ENCODE assay signal across 10 mouse cellular contexts in genomic region chr5:113280138-113280856, GRCm38 (mm10). TPM values are rescaled to one million over a fixed set of nuclear protein-coding genes. Genes with fewer than 3 reads are reported as not detected.
DNase-seq lines count a peak whose midpoint lies in the region; ATAC-seq and TF ChIP-seq lines count a peak whose summit lies in the region.
"Had no signal": no experiment of that assay in that cellular context is flagged by ENCODE, and none has a peak within 500 bp of the region (broad histone marks: within the 10 kb centered on the region; RNA-seq: fewer than 3 reads in every experiment).

No protein-coding gene starts in this region.

- no peaks in the 10 kb centered on the region for H3K27me3 ChIP-seq in hindbrain, postnatal 0 days (ENCODE audit: insufficient read depth, low read length)
- H3K27me3 ChIP-seq in liver, embryonic 14.5 days (ENCODE audit: control insufficient read depth, insufficient read depth, low read length) = no peaks in the 10 kb centered on the region; the same call in 1 of the 2 replicates
- H3K27me3 ChIP-seq in neural tube, embryonic 13.5 days = peaks cover under 1% of the 10 kb centered on the region; the same call in 1 of the 2 replicates

- no peak overlapping the region; the same call in 1 of the 2 replicates for H3K4me3 ChIP-seq in hindbrain, postnatal 0 days (ENCODE audit: low read length)
- peak overlapping the region; percentile 3 to 17; a peak in 2 of 4 replicates for H3K4me3 ChIP-seq in liver, embryonic 14.5 days (ENCODE audit: insufficient read depth in 1 of 2, low read depth in 2 of 2, low read length in 2 of 2)
- H3K4me3 ChIP-seq in neural tube, embryonic 13.5 days = peak overlapping the region; percentile 5; the same call in 1 of the 2 replicates

- DNase-seq in cerebellum, adult 9-11 months = peak; percentile 57
- DNase-seq in cerebellum, adult 11 months = no peak
- peak; percentile 89 for DNase-seq in embryo, embryonic 11 days
- DNase-seq in hindbrain, postnatal 0 days (ENCODE audit: low spot score) = peak; percentile 71
- peak in 1 of 3 experiments; percentile 13 for DNase-seq in liver, embryonic 14.5 days (ENCODE audit: low read depth in 3 of 3, low spot score in 3 of 3)
- no peak for DNase-seq in frontal cortex, postnatal 25 days (ENCODE audit: low spot score in 2 of 2)
- no peak for DNase-seq in right cerebral cortex, postnatal 14 days

- H3K4me1 ChIP-seq in hindbrain, postnatal 0 days (ENCODE audit: insufficient read depth, low read length) = no peaks in the 10 kb centered on the region
- H3K4me1 ChIP-seq in liver, embryonic 14.5 days (replicated peaks; ENCODE audit: control insufficient read depth in 2 of 2, insufficient read depth in 2 of 2, low read length in 1 of 2) = no peaks in the 10 kb centered on the region
- H3K4me1 ChIP-seq in neural tube, embryonic 13.5 days (replicated peaks) = no peaks in the 10 kb centered on the region

- no peak overlapping the region for H3K27ac ChIP-seq in hindbrain, postnatal 0 days
- H3K27ac ChIP-seq in liver, embryonic 14.5 days = no peak overlapping the region
- no peak overlapping the region for H3K27ac ChIP-seq in neural tube, embryonic 13.5 days (replicated peaks)

- TF ChIP-seq CTCF in hindbrain, postnatal 0 days (IDR thresholded peaks at IDR 0.05; ENCODE audit: low read depth) = no peak
- TF ChIP-seq CTCF in liver, embryonic 14.5 days (IDR thresholded peaks at IDR 0.05; ENCODE audit: low read depth) = no peak

- no peak overlapping the region for H3K9ac ChIP-seq in hindbrain, postnatal 0 days (replicated peaks; ENCODE audit: low read length)
- H3K9ac ChIP-seq in liver, embryonic 14.5 days (replicated peaks) = no peak overlapping the region
- H3K9ac ChIP-seq in neural tube, embryonic 13.5 days = no peak overlapping the region

- 32% methylated on average over 15 of the region's 15 CpGs for WGBS in hindbrain, postnatal 0 days
- 25% methylated on average over 15 of the region's 15 CpGs for WGBS in liver, embryonic 14.5 days (ENCODE audit: insufficient replicate concordance)
- 32% methylated on average over 15 of the region's 15 CpGs for WGBS in neural tube, embryonic 13.5 days

- no peak for TF ChIP-seq EP300 in liver, embryonic 14.5 days (IDR thresholded peaks at IDR 0.05; ENCODE audit: low read depth)

- peak overlapping the region; percentile 45 for H3K4me2 ChIP-seq in hindbrain, postnatal 0 days (ENCODE audit: low read depth, low read length)
- H3K4me2 ChIP-seq in liver, embryonic 14.5 days (ENCODE audit: low read depth) = peak overlapping the region; percentile 18; the same call in 1 of the 2 replicates
- peak overlapping the region; percentile 32 for H3K4me2 ChIP-seq in neural tube, embryonic 13.5 days

- H3K36me3 ChIP-seq in hindbrain, postnatal 0 days (ENCODE audit: insufficient read depth, low read length) = peaks cover 19% of the 10 kb centered on the region
- H3K36me3 ChIP-seq in liver, embryonic 14.5 days (replicated peaks; ENCODE audit: control insufficient read depth, insufficient read depth, low read depth) = no peaks in the 10 kb centered on the region
- H3K36me3 ChIP-seq in neural tube, embryonic 13.5 days = peaks cover 83% of the 10 kb centered on the region

- peak; percentile 77 for ATAC-seq in hindbrain, postnatal 0 days
- peak; percentile 65 for ATAC-seq in liver, embryonic 14.5 days (ENCODE audit: insufficient read depth)
- peak; percentile 34; the same call in 1 of the 2 replicates for ATAC-seq in neural tube, embryonic 13.5 days (ENCODE audit: low read depth)

- no peaks in the 10 kb centered on the region for H3K9me3 ChIP-seq in hindbrain, postnatal 0 days (ENCODE audit: low read length)
- H3K9me3 ChIP-seq in liver, embryonic 14.5 days (ENCODE audit: control insufficient read depth, low read length) = no peaks in the 10 kb centered on the region
- H3K9me3 ChIP-seq in neural tube, embryonic 13.5 days = no peaks in the 10 kb centered on the region

RNA-seq across cellular contexts. Expression of gene Sgsm1, which starts 30.3 kb away (rescaled TPM):
- total RNA-seq in hindbrain, postnatal 0 days (2014; rRNA removed) = 33.4 and 43.4 TPM in 2 replicates
- polyA plus RNA-seq in hindbrain, postnatal 0 days (2015; fragmentation: Nextera tagmentation; extraction: Ambion mirVana) = 13.8 and 15.2 TPM in 2 replicates
- 1.4 and 1.5 TPM in 2 replicates for polyA plus RNA-seq in liver, embryonic 14.5 days (2012; rRNA removed)
- polyA plus RNA-seq in liver, embryonic 14.5 days (2014; fragmentation: Nextera tagmentation; extraction: Ambion mirVana) = 0.86 and 1.4 TPM in 2 replicates
- polyA plus RNA-seq in neural tube, embryonic 13.5 days (2015; fragmentation: Nextera tagmentation; extraction: Ambion mirVana) = 13.0 and 16.5 TPM in 2 replicates

RNA-seq across cellular contexts. Expression of gene Tmem211, which starts 53.6 kb away (rescaled TPM):
- total RNA-seq in hindbrain, postnatal 0 days (2014; rRNA removed) = 0.16 TPM in 1 of 2 replicates, not detected in the other
- 0.10 TPM in 1 of 2 replicates, not detected in the other for polyA plus RNA-seq in hindbrain, postnatal 0 days (2015; fragmentation: Nextera tagmentation; extraction: Ambion mirVana)
- polyA plus RNA-seq in liver, embryonic 14.5 days (2012; rRNA removed) = not detected in 2 replicates
- not detected in 2 replicates for polyA plus RNA-seq in liver, embryonic 14.5 days (2014; fragmentation: Nextera tagmentation; extraction: Ambion mirVana)
- polyA plus RNA-seq in neural tube, embryonic 13.5 days (2015; fragmentation: Nextera tagmentation; extraction: Ambion mirVana) = 0.14 TPM in 1 of 2 replicates, not detected in the other
- polyA plus RNA-seq: cortical plate, adult 2 months; testis, adult 2 months had no signal

RNA-seq across cellular contexts. Expression of gene 2900026A02Rik, which starts 59.3 kb away (rescaled TPM):
- 9.2 and 10.6 TPM in 2 replicates for total RNA-seq in hindbrain, postnatal 0 days (2014; rRNA removed)
- polyA plus RNA-seq in hindbrain, postnatal 0 days (2015; fragmentation: Nextera tagmentation; extraction: Ambion mirVana) = 2.5 and 3.1 TPM in 2 replicates
- polyA plus RNA-seq in liver, embryonic 14.5 days (2012; rRNA removed) = 1.1 and 1.2 TPM in 2 replicates
- 0.63 and 0.68 TPM in 2 replicates for polyA plus RNA-seq in liver, embryonic 14.5 days (2014; fragmentation: Nextera tagmentation; extraction: Ambion mirVana)
- 2.6 and 3.4 TPM in 2 replicates for polyA plus RNA-seq in neural tube, embryonic 13.5 days (2015; fragmentation: Nextera tagmentation; extraction: Ambion mirVana)

Comparison
In these comparisons a context has a peak if more than half of its experiments do, and no peak if none do; other contexts are left out.
1. DNase-seq: peak in cerebellum, adult 9-11 months (single experiment), embryo, embryonic 11 days (single experiment) and hindbrain, postnatal 0 days (single experiment); none in cerebellum, adult 11 months (single experiment), frontal cortex, postnatal 25 days (0 of 2) and right cerebral cortex, postnatal 14 days (single experiment).
2. Peak in every context shown above with its lines, with median percentiles within 50 percentile points of each other: ATAC-seq and H3K4me2 ChIP-seq.